Mouse (Mus musculus): ENCODE data around the gene Serpinb12.
"Not testable (repeated sequence)": the region's sequence is repeated elsewhere in the genome, so short reads cannot be mapped to it uniquely, and the experiment has no call there.

Gene Serpinb12

DNA sequence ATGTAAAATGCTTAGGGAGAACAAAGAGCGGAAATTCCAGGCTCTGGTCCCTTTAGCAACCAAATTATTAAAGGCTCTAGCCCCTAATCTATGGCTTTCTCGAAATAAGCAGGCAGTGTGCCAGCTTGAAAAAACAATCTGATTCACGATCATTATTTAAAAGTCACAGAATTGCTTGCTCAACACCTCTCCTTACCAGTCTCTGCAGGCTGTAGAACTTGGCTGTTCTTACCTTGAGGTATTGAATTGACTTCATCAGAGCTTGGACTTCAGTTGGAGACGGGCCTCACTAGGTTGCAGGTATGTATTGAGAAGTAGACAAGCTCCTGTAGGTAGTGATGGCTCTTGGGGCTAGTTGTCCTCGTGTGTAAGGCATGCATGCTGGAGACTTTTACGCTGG lies at the start of gene Serpinb12:
Gene Serpinb12, plus strand, starts transcription at position 185 of the 400 bp plus-strand sequence.
- no peak for DNase-seq (ENCODE audit: low read depth, low spot score)

DNA sequence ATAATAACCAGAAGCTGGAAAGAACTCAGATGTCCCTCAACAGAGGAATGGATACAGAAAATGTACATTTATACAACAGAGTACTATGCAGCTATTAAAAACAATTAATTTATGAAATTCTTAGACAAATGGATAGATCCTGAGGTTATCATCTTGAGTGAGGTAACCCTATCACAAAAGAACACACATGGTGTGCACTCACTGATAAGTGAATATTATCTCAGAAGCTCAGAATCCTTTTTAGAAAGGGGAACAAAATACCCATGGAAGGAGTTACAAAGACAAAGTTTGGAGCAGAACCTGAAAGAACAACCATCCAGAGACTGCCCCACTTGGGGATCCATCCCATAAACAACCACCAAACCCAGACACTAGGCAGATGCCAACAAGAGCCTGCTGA lies 39.1 kb upstream of the Serpinb12 start:
- DNase-seq (ENCODE audit: low read depth, low spot score), result not testable (repeated sequence)

DNA sequence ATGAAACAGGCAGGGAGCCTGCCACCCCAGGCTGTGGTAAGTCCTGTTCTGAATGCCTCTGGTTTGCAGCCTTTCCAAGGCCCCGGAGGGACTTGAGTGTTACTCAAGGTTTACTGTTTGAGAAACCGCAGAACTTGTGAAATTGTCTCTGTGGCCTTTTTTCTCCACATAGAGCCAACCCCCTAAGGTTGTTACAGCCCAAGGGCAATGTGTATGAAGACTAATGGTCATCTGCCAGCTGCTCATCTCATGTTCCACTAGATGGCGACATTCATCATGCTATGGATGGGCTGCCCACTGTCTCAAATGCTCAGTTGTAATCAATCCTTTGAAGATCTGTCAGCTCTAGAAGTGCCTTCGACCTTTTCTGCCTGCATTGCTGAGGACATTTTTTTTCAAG lies 32.8 kb upstream of the Serpinb12 start:
- DNase-seq (ENCODE audit: low read depth, low spot score), result peak; percentile 61

DNA sequence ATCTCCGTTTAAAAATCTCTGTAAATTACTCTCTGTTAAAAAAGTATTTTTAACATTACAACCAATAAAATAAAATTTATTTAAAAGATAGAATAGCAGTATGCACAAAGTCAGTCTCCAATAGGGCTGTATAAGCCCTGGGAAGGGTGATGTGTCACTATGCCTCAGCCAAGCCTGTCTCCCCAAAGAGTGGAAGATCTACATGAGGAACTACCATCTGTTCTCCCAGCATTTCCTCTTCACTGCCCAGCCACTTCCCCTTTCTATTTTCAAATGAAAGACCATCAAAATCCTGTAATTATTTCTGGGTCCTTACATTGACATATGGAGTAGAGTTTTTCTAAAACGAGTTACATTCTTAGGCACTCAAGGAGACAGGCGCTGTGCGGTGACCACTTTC lies 2.3 kb upstream of the Serpinb12 start:
- DNase-seq (ENCODE audit: low read depth, low spot score), result no peak

DNA sequence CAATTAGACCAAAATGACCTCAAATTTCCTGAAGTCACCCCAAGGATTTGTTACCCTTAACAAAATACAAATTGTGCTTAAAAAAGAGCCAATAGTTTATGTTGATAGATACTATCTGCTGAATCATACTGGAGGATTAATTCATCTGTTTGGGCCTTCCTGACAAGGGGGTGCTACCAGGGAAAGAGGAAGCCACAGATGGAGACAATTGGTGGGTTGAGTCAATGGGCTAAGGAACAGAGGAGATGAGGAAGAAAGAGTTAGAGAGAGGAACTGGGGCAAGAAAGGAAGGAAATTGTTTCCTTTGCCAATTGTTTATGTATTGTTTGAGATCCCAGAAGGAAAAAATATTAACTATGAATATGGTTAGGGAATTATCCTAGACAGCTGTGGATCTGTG lies 591 bp upstream of the Serpinb12 start:
- no peak for DNase-seq (ENCODE audit: low read depth, low spot score)

DNA sequence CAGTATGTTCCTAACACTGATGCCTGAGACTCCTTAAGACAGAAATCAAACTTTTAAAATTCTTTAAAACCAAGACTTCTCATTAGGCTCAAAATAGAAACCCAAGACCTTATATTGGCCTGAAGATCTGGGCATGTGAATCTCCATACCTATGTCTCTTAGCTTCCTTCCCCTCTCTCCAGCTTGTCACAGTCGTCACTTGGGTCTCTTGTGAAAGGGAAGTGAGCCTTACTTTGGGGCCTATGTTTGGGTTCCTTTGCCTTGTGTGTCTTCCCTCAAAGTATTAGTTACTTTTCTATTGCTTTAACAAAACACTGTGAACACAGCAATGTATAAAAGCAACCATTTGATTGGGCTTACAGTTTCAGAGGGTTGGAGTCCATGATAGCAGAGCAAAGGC lies 13.0 kb downstream of the Serpinb12 start:
- no peak for DNase-seq (ENCODE audit: low read depth, low spot score)

DNA sequence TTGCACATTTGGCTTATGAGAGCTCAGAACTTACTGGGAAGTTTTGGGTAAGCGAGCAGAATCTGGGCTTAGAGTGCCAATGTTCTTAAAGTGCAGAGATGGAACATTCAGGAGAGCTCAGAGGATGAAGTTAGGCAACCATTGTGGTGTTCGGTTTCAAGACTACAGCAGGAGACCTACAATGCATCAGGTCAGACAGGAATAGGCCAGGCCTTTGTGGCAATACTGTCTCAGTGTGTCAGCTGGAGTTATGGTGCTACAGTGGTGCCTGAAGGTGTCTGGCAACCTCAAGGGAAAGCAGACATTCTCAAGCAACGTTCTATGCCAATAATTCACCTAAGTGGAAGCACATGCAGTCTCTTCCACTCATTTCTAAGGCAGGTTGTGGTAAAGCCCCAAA lies 25.7 kb downstream of the Serpinb12 start:
- no peak for DNase-seq (ENCODE audit: low read depth, low spot score)

DNA sequence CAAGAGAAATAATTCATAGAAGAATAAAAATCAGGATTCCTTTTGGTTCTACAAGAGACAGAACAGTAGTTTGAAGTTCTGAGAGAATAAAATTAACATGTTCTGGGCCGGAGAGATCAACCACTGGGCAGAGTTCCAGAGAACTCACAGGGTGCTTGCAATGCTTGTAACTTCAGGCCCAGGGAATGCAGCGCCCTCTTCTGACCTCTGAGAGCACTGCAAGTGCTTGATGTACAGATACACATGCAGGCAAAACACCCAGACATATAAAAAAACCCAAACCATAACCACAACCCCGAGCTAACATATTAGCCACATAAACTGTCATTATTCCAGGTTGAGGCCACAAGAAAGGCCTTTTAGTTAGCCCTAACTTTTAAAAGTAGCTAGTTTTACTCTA lies 26.8 kb downstream of the Serpinb12 start:
- DNase-seq (ENCODE audit: low read depth, low spot score), result peak; percentile 41

DNA sequence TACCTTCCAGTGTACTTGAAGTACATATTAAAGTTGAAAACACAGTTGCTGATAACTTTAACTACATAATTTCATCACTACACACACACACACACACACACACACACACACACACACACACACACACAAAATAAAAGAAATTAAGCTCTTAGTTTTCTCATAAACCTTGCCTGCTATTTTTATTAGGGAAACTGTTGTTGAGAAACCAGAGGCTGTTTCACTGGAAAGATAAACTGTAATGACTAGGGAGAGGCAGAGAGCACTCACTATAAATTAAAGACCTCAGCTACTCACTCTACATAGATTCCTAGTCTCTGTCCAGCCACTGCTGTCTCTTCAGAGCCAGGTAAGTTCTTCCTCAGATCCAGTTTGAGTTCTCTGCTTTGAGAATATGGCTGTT lies 46.4 kb downstream of the Serpinb12 start, which contains the start of gene Serpinb13:
Gene Serpinb13, plus strand, starts transcription at position 301 of the 400 bp plus-strand sequence.
- no peak for DNase-seq (ENCODE audit: low read depth, low spot score)

DNA sequence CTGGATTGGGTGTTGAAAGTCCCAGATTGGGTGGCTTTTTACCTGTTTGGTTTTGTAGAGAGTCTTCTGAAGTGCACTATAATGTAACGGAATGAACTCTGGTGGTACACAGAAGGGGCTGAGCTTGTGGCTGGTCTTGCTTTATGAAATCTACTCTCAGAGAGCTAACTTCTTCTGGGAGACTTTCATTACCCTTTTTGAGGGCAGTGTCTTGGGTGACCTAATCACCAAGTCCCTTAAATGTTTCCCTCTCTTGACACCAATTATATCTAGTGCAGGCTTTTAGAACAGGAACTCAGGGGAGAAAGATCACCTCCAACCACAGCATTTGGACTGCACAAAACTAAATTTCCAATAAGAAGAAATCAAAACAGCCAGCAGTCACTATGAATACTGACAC lies 48.8 kb downstream of the Serpinb12 start:
- no peak for DNase-seq (ENCODE audit: low read depth, low spot score)

DNA sequence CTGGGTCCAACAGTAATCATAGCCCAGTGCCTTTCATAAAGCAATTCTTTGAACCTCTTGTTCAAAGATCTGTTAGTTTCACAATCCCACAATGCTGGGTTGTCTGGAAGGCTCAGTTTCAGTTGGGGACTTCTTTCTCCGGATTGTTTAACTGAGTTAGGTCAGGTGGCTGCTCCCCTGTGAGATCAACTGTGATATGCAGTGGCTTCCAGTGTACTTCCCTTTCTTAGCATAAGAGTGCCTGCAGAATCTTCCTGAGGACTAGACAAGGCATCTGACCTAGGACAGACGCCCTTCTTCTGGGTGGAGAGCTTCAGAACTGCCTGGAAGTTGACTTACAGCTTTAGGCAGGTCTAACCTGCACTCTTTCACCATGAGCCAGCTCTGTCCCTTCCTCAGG lies 49.6 kb downstream of the Serpinb12 start:
- DNase-seq (ENCODE audit: low read depth, low spot score), result no peak

DNA sequence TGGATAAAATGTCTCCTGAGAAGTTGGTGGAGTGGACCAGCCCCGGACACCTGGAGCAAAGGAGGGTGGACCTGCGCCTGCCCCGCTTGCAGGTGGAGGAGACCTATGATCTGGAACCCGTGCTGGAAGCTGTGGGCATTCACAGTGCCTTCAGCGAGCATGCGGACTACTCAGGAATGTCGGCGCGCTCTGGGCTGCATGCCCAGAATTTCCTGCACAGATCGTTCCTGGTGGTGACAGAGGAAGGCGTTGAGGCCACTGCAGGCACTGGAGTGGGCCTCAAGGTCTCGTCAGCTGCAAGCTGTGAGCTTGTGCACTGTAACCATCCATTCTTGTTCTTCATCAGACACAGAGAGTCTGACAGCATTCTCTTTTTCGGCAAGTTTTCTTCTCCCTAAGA lies 66.2 kb downstream of the Serpinb12 start:
- DNase-seq (ENCODE audit: low read depth, low spot score), result no peak

DNA sequence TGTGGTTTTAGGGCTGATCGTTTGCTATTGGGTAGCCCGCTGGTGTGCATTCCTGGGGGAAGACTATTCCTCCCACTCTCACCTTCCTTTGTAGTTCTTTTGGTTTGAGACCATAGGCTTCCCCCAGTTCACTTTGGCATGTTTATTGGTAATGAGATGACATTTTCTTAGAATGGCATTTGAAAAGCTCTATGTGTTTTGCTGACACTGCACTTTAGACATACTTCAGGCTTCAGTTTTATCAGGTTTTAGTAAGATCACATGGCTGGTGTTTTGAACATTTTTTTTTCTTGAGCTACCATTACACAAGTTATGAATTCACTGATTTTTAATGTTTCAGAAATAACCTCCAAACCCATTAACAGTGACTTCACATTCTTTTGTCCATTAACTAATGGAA lies 67.5 kb downstream of the Serpinb12 start:
- no peak for DNase-seq (ENCODE audit: low read depth, low spot score)

DNA sequence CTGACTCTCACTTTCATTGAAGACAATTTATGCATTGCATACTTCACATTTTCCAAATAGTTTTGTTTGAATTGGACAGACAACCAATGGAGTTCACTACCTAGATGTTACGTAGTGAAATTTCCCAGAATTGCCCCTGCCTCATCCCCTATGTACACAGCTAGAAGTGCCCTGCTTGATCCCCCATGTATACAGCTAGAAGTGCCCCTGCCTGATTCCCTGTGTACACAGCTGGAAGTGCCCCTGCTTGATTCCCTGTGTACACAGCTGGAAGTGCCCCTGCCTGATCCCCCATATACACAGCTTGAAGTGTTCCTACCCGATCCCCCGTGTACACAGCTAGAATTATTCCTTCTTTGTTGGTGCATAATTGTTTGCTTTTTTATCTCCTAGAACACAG lies 72.1 kb downstream of the Serpinb12 start:
- DNase-seq (ENCODE audit: low read depth, low spot score), result no peak
